Mouse (Mus musculus): ENCODE data around the gene Arhgef12.

GRCm38 (mm10) chr9:42921830-42922229 is 185.2 kb downstream of the Arhgef12 start:
- no peak for TF ChIP-seq EP300 (optimal IDR thresholded peaks at IDR 0.05)
- TF ChIP-seq CTCF (IDR thresholded peaks at IDR 0.05; ENCODE audit: low read depth): no peak
